Mouse (Mus musculus) liver, adult 2 months (tissue): ENCODE measurements around the gene Actl6a.

Source experiments
- CTCF ChIP-seq: fragments of 200-500 bp; IDR thresholded peaks from 2 replicates; pipeline ENCODE4 v1.5.1; 2011; ENCODE audit warnings: low read depth, low read length, control low read depth
- POLR2A ChIP-seq: fragments of 200-500 bp; IDR thresholded peaks from 2 replicates; pipeline ENCODE4 v1.6.1; 2011; ENCODE audit warnings: low read length, control low read depth; ENCODE audit not compliant: insufficient read depth; ENCODE audit errors: extremely low read depth

DNA sequence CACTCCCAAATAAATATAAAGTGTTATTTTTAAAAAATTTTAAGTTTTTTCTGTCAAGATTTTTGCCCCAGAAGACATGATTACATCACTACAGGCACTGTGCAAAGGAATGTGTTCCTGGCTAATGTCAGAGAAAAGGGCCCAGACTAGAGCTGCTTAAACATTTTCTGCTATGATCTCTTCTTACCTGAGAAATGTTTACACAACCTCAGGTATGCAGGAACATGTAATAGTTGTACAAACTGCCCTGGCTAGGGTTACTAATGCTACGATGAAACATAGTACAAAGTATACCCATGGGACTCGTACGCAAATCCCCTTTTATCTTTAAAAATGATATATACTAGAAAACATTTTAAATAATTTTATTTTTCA is 44.6 kb upstream of the Actl6a start:
- TF ChIP-seq CTCF (no peak), POLR2A (no peak)
